Mouse (Mus musculus) ES-Bruce4 (cell line): ENCODE measurements at regions not wholly inside any gene's neighbourhood (a gene's known extent, or its start where the extent isn't known, plus 50 kb on each side); places are given as distances from the start of the nearest gene placed in this dataset.

ENCODE experiments used
- CTCF ChIP-seq: IDR thresholded peaks from one replicate; pipeline ENCODE4 v1.8.1; 2011; ENCODE audit warnings: low read depth, low read length
- POLR2A ChIP-seq: IDR thresholded peaks from one replicate; pipeline ENCODE4 v1.8.1; 2011; ENCODE audit warnings: low read length; ENCODE audit not compliant: insufficient read depth

DNA sequence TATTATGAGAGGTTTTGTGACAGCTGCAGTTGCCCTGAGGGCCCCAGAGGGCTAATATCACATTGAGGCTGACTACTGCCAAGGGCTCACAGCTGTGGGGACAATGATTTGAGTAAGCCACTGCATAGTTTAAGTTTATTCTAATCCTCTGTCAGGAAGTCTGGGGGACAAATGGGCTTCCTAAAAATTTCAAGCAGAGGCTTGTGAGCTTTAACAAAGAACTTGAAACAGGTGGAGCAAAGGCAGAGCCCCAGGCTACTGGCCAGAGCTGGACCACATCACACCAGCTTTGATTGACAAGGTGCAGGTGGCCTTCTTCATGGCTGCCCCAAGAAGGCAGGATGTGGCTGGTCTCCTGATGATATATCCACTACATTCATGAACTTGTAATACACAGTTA is 195.3 kb upstream of the Igfbp3 start:
- TF ChIP-seq CTCF (no peak), POLR2A (no peak)
